Mouse (Mus musculus): ENCODE measurements around the gene Lmna. TPM values are rescaled to one million over a fixed set of nuclear protein-coding genes. Genes with fewer than 3 reads are reported as not detected.

The Lmna gene
- polyA plus RNA-seq, 1 experiment from 2014 or later: 78.2 TPM

GRCm38 (mm10) chr3:88501366-88502030 lies 8.3 kb downstream of the Lmna start:
- H3K9me3 ChIP-seq (replicated peaks; ENCODE audit: control insufficient read depth, low read length): no peaks in the 10 kb centered on the region
- 49% methylated on average over 6 of the region's 6 CpGs for WGBS (ENCODE audit: insufficient replicate concordance)
- no peaks in the 10 kb centered on the region for H3K36me3 ChIP-seq (ENCODE audit: control insufficient read depth, insufficient read depth, low read length)
- H3K4me2 ChIP-seq: peak overlapping the region; percentile 100
- H3K4me1 ChIP-seq (ENCODE audit: control insufficient read depth, insufficient read depth, low read length): peaks cover 33% of the 10 kb centered on the region
- H3K4me3 ChIP-seq (ENCODE audit: low read depth, low read length): peak overlapping the region; percentile 89
- H3K27me3 ChIP-seq (ENCODE audit: control insufficient read depth, insufficient read depth, low read length): no peaks in the 10 kb centered on the region
- no peak for ATAC-seq (replicated peaks; ENCODE audit: insufficient number of reproducible peaks, low FRiP score, low TSS enrichment)
- peak overlapping the region; percentile 82 for H3K27ac ChIP-seq (ENCODE audit: low read depth, low read length)
- H3K9ac ChIP-seq (ENCODE audit: low read depth, low read length): peak overlapping the region; percentile 88

DNA sequence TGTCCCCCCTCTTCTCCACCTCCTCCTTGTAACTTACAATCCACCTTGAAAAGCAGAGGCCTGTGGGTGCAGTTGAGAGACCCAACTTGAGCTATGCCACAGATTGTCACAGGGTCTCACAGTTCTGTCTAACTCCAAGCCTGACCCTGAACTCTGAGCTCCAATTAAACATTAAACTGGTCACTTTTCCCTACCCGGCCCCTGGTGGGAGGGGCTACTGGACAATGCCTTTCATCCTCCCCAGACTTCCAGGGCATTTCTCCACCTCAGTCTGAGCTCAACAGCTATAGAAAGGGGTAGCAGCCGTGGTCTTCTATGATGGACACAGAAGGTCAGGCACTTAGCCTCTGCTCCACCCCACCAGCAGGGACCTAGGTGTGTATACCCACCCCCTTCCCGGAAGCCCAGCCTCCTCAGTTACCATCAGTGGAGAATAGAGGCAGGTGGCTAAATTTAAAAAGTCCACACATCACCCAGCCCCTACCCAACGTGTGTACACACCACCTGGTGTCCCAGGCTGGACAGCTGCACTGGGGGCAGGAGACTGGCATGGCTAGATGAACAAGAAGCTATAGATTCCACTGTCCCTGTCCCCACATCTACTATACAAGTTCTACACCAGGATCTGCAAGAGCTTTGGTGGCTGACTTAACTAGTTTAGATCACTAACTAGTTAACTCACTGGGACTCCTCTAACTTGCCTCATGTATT lies 8.9 kb downstream of the Lmna start:
- WGBS (ENCODE audit: insufficient replicate concordance): 54% methylated on average over 4 of the region's 4 CpGs
- peak overlapping the region; percentile 89 for H3K4me3 ChIP-seq (ENCODE audit: low read depth, low read length)
- no peak overlapping the region for H3K27ac ChIP-seq (ENCODE audit: low read depth, low read length)
- H3K4me1 ChIP-seq (ENCODE audit: control insufficient read depth, insufficient read depth, low read length): peaks cover 40% of the 10 kb centered on the region
- H3K36me3 ChIP-seq (ENCODE audit: control insufficient read depth, insufficient read depth, low read length): no peaks in the 10 kb centered on the region
- 0 out of 2 replicates have a peak overlapping the region, but pooled peaks have one; percentile 22 for H3K9ac ChIP-seq (ENCODE audit: low read depth, low read length)
- no peak for ATAC-seq (replicated peaks; ENCODE audit: insufficient number of reproducible peaks, low FRiP score, low TSS enrichment)
- no peaks in the 10 kb centered on the region for H3K27me3 ChIP-seq (ENCODE audit: control insufficient read depth, insufficient read depth, low read length)
- H3K9me3 ChIP-seq (replicated peaks; ENCODE audit: control insufficient read depth, low read length): no peaks in the 10 kb centered on the region
- H3K4me2 ChIP-seq: peak overlapping the region; percentile 100

DNA sequence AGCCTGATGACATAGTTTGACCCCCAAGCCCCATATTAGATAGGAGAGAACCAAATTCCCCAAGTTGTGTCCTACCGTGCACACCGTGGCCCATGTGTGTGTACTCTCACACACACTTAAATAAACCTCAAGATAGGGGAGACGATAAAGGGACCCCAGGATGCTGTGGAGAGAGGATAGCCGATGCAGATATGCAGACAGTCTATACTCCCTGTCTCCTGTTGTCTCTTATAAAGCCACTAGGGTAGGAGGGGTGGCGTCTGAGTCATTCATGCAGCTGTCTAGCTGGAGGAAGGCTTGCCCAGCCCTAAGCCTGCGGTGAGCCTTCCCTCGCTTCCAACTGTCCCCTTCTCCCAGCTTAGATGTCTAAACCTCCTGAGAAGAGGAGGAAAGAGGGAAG lies 9.7 kb downstream of the Lmna start:
- Histone ChIP-seq H3K4me2 (no peak overlapping the region; the same call in 1 of the 2 replicates), H3K9me3 (replicated peaks; ENCODE audit: control insufficient read depth, low read length) (no peaks in the 10 kb centered on the region), H3K27me3 (ENCODE audit: control insufficient read depth, insufficient read depth, low read length) (no peaks in the 10 kb centered on the region), H3K36me3 (ENCODE audit: control insufficient read depth, insufficient read depth, low read length) (no peaks in the 10 kb centered on the region), H3K4me1 (ENCODE audit: control insufficient read depth, insufficient read depth, low read length) (peaks cover 47% of the 10 kb centered on the region), H3K27ac (ENCODE audit: low read depth, low read length) (no peak overlapping the region), H3K9ac (ENCODE audit: low read depth, low read length) (no peak overlapping the region), H3K4me3 (ENCODE audit: low read depth, low read length) (no peak overlapping the region)
- 79% methylated on average over 7 of the region's 7 CpGs for WGBS (ENCODE audit: insufficient replicate concordance)
- ATAC-seq (replicated peaks; ENCODE audit: insufficient number of reproducible peaks, low FRiP score, low TSS enrichment): no peak

DNA sequence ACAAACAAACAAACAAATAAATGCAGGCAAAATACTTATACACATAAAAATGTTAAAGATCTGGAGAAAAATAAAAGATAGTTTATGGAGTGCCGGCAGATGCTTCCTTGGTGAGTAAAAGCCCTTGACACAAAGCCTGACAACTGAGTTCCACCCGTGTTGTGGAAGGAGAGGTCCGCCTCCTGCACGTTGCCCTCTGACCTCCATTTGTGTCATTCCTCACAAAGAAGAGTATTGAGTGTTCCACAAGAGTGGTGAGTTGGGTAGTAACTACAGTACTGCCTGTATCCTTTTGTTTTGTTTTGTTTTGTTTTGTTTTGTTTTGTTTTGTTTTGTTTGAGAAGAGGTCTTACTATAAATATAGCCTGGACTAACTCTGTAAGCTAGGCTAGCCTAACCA lies 10.2 kb downstream of the Lmna start:
- peaks cover 52% of the 10 kb centered on the region for H3K4me1 ChIP-seq (ENCODE audit: control insufficient read depth, insufficient read depth, low read length)
- 82% methylated on average over 4 of the region's 4 CpGs for WGBS (ENCODE audit: insufficient replicate concordance)
- no peak for ATAC-seq (replicated peaks; ENCODE audit: insufficient number of reproducible peaks, low FRiP score, low TSS enrichment)
- no peaks in the 10 kb centered on the region for H3K36me3 ChIP-seq (ENCODE audit: control insufficient read depth, insufficient read depth, low read length)
- H3K4me3 ChIP-seq (ENCODE audit: low read depth, low read length): no peak overlapping the region
- no peak overlapping the region for H3K4me2 ChIP-seq
- H3K27ac ChIP-seq (ENCODE audit: low read depth, low read length): no peak overlapping the region
- H3K9me3 ChIP-seq (replicated peaks; ENCODE audit: control insufficient read depth, low read length): no peaks in the 10 kb centered on the region
- H3K9ac ChIP-seq (ENCODE audit: low read depth, low read length): no peak overlapping the region
- no peaks in the 10 kb centered on the region for H3K27me3 ChIP-seq (ENCODE audit: control insufficient read depth, insufficient read depth, low read length)

- no peak for ATAC-seq (replicated peaks; ENCODE audit: insufficient number of reproducible peaks, low FRiP score, low TSS enrichment)
- Histone ChIP-seq H3K4me2 (no peak overlapping the region; the same call in 1 of the 2 replicates), H3K9me3 (replicated peaks; ENCODE audit: control insufficient read depth, low read length) (no peaks in the 10 kb centered on the region), H3K9ac (ENCODE audit: low read depth, low read length) (peak overlapping the region; percentile 71), H3K4me3 (ENCODE audit: low read depth, low read length) (no peak overlapping the region), H3K36me3 (ENCODE audit: control insufficient read depth, insufficient read depth, low read length) (no peaks in the 10 kb centered on the region), H3K27me3 (ENCODE audit: control insufficient read depth, insufficient read depth, low read length) (no peaks in the 10 kb centered on the region), H3K4me1 (ENCODE audit: control insufficient read depth, insufficient read depth, low read length) (peaks cover 54% of the 10 kb centered on the region), H3K27ac (ENCODE audit: low read depth, low read length) (peak overlapping the region; percentile 96)
- WGBS (ENCODE audit: insufficient replicate concordance): 74% methylated on average over 10 of the region's 10 CpGs
Observed at GRCm38 (mm10) chr3:88495741-88496415, 13.9 kb downstream of the Lmna start.

DNA sequence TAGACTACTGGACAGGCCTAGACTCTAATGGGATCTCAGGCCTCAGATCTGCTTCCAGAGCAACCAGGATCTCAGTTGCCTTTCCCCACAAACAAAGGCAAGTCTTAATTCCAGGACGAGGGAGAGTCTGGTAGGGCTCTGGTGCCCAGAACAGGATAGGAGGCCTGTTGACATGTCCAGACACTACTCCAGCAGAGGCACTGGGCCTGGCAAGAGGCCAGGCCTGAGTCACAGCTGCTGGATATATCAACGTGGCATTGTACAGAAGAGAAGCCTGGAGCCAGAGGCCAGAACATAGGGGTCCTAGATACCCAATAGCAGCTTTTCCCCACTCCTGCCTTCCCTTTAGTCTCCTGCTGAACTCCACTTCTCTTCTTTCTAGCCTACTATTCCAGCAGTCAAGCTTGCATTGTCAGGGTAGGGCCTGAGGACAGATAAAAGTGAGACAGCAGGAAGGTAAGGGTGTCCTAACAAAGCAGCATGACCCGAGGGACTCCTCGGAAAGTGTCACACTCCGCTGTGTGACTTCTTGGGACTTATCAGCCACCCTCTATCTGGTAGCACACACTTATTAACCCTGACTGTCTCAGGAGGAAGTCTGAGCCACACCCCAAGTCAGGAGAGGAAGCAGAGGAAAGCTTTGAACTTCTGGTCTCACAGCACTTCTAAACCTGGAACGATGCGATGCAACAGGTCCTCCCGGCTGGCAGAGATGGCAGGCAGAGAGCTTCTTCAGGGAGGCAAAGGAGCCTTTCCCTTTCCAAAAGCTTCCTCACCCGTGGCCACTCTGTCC lies 14.7 kb downstream of the Lmna start:
- Histone ChIP-seq H3K9ac (ENCODE audit: low read depth, low read length) (peak overlapping the region; percentile 71), H3K4me3 (ENCODE audit: low read depth, low read length) (no peak overlapping the region), H3K27ac (ENCODE audit: low read depth, low read length) (peak overlapping the region; percentile 96)

DNA sequence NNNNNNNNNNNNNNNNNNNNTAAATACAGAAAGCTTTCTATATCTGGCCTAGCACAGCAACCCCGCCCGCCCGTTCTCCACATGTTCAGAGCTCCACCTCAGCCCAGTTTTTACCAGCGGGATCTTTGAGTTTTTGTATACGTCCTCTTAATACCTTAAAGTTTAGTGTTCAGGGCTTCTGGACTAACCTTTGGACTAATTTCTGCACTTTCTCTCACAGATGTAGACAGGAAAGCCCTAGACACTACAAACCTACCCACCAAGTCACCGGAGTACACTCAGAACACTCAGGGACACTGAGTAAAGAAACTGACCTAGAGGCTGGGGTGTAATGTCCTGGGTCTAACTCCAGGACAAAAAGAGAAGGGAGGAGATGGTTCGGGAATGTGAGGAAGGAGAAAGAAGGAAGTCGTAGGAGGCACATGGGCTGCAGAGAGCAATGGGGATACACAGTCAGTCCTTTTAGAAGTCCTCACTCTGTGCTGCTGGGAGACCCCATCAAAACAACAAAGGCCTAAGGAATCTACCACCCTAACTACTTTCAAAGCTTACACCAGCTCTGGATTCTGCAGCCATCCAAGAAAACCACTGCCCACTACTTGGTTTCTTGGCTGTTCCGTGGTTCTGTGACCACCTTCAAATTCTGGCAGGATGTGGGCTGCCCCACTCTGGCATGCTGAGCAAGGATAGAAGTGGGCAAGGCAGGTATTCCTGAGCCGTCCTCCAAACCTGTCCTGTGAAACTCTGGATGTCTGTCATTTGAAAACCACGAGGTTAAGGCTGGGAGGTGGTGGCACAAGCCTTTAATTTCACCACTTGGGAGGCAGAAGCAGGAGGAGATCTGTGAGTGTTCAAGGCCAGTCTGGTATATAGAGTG lies 15.8 kb downstream of the Lmna start:
- ATAC-seq (replicated peaks; ENCODE audit: insufficient number of reproducible peaks, low FRiP score, low TSS enrichment): no peak
- H3K27ac ChIP-seq (ENCODE audit: low read depth, low read length): peak overlapping the region; percentile 96
- no peak overlapping the region for H3K4me3 ChIP-seq (ENCODE audit: low read depth, low read length)

More for the DNA sequence above, 14.7 kb downstream of the Lmna start:
- Histone ChIP-seq H3K27me3 (ENCODE audit: control insufficient read depth, insufficient read depth, low read length) (no peaks in the 10 kb centered on the region), H3K36me3 (ENCODE audit: control insufficient read depth, insufficient read depth, low read length) (no peaks in the 10 kb centered on the region), H3K4me2 (peak overlapping the region; percentile 9), H3K4me1 (ENCODE audit: control insufficient read depth, insufficient read depth, low read length) (peaks cover 59% of the 10 kb centered on the region), H3K9me3 (replicated peaks; ENCODE audit: control insufficient read depth, low read length) (no peaks in the 10 kb centered on the region)
- 34% methylated on average over 9 of the region's 9 CpGs for WGBS (ENCODE audit: insufficient replicate concordance)
- ATAC-seq (replicated peaks; ENCODE audit: insufficient number of reproducible peaks, low FRiP score, low TSS enrichment): no peak

More for the DNA sequence above, 15.8 kb downstream of the Lmna start:
- 71% methylated on average over 11 of the region's 11 CpGs for WGBS (ENCODE audit: insufficient replicate concordance)
- Histone ChIP-seq H3K27me3 (ENCODE audit: control insufficient read depth, insufficient read depth, low read length) (no peaks in the 10 kb centered on the region), H3K4me1 (ENCODE audit: control insufficient read depth, insufficient read depth, low read length) (peaks cover 69% of the 10 kb centered on the region), H3K9ac (ENCODE audit: low read depth, low read length) (peak overlapping the region; percentile 71; the same call in 1 of the 2 replicates), H3K36me3 (ENCODE audit: control insufficient read depth, insufficient read depth, low read length) (no peaks in the 10 kb centered on the region), H3K4me2 (peak overlapping the region; percentile 73), H3K9me3 (replicated peaks; ENCODE audit: control insufficient read depth, low read length) (no peaks in the 10 kb centered on the region)
